8 mouse cellular contexts compared by ENCODE assay signal in genomic region chr11:87073343-87073865, GRCm38 (mm10). TPM values are rescaled to one million over a fixed set of nuclear protein-coding genes. Genes with fewer than 3 reads are reported as not detected.
DNase-seq lines count a peak whose midpoint lies in the region.

No protein-coding gene starts in this region.

- H3K36me3 ChIP-seq in megakaryocyte, embryonic 14.5 days (replicated peaks; ENCODE audit: low read length): peaks cover 21% of the 10 kb centered on the region

- H3K27me3 ChIP-seq in megakaryocyte, embryonic 14.5 days (replicated peaks): peaks cover 2% of the 10 kb centered on the region

- H3K4me1 ChIP-seq in megakaryocyte, embryonic 14.5 days: peaks cover 21% of the 10 kb centered on the region

- peak; percentile 50 to 55 for DNase-seq in adrenal gland, adult 18-20 months (ENCODE audit: low spot score in 2 of 2)
- DNase-seq in embryo, embryonic 10 days (ENCODE audit: low spot score): peak; percentile 70
- DNase-seq in gastrocnemius, postnatal 10 days: peak; percentile 60
- DNase-seq in induced T-regulatory cell, adult 2 months (ENCODE audit: low read depth): peak; percentile 52
- DNase-seq in left cerebral cortex, adult 9 months (ENCODE audit: low spot score in 2 of 2): peak; percentile 58 to 80
- DNase-seq in right cerebral cortex, adult 2 months (ENCODE audit: low spot score in 2 of 2): peak; percentile 78 to 79
- DNase-seq in urinary bladder, postnatal 4 days (ENCODE audit: low spot score in 2 of 2): peak; percentile 57 to 65

- H3K4me3 ChIP-seq in megakaryocyte, embryonic 14.5 days (replicated peaks): peak overlapping the region; percentile 96

- H3K9me3 ChIP-seq in megakaryocyte, embryonic 14.5 days: no peaks in the 10 kb centered on the region

RNA-seq across cellular contexts. Expression of gene Gdpd1, which starts 0.5 kb away (rescaled TPM):
- 1 to 10 TPM; 3.7 to 6.3 TPM for total RNA-seq in adrenal gland, adult 18-20 months (2021)
- total RNA-seq in gastrocnemius, postnatal 10 days (2021): 1 to 10 TPM; 2.7 to 3.3 TPM
- polyA plus RNA-seq in megakaryocyte, embryonic 14.5 days (2012; ENCODE audit: insufficient read depth, low replicate concordance): 1.2 TPM in 1 of 2 replicates, not detected in the other

RNA-seq across cellular contexts. Expression of gene Smg8, which starts 13.2 kb away (rescaled TPM):
- 10 to 100 TPM; 15.2 to 23.4 TPM for total RNA-seq in adrenal gland, adult 18-20 months (2021)
- total RNA-seq in gastrocnemius, postnatal 10 days (2021): 1 to 10 TPM; 8.4 to 9.1 TPM
- polyA plus RNA-seq in megakaryocyte, embryonic 14.5 days (2012; ENCODE audit: insufficient read depth, low replicate concordance): 2.3 TPM in 1 of 2 replicates, not detected in the other

RNA-seq across cellular contexts. Expression of gene Prr11, which starts 35.1 kb away (rescaled TPM):
- under 1 TPM; 0.46 to 0.58 TPM for total RNA-seq in adrenal gland, adult 18-20 months (2021)
- total RNA-seq in gastrocnemius, postnatal 10 days (2021): 1 to 10 TPM; 3.5 to 3.8 TPM
- polyA plus RNA-seq in megakaryocyte, embryonic 14.5 days (2012; ENCODE audit: insufficient read depth, low replicate concordance): 0.71 and 0.74 TPM in 2 replicates

RNA-seq across cellular contexts. Expression of gene Ska2, which starts 35.6 kb away (rescaled TPM):
- 1 to 10 TPM; 6.0 to 6.2 TPM for total RNA-seq in adrenal gland, adult 18-20 months (2021)
- total RNA-seq in gastrocnemius, postnatal 10 days (2021): 1 to 10 TPM; 6.9 to 9.6 TPM
- 0.92 TPM in 1 of 2 replicates, not detected in the other for polyA plus RNA-seq in megakaryocyte, embryonic 14.5 days (2012; ENCODE audit: insufficient read depth, low replicate concordance)

RNA-seq across cellular contexts. Expression of gene Trim37, which starts 53.5 kb away (rescaled TPM):
- total RNA-seq in adrenal gland, adult 18-20 months (2021): 10 to 100 TPM; 14.2 to 14.9 TPM
- 1 to 10 TPM; 8.2 to 8.7 TPM for total RNA-seq in gastrocnemius, postnatal 10 days (2021)
- 4.1 and 6.3 TPM in 2 replicates for polyA plus RNA-seq in megakaryocyte, embryonic 14.5 days (2012; ENCODE audit: insufficient read depth, low replicate concordance)

Comparison
In these comparisons a context has a peak if more than half of its experiments do, and no peak if none do; other contexts are left out.
1. Peak in every context shown above with its lines: DNase-seq and H3K4me3 ChIP-seq.